Mouse (Mus musculus) megakaryocyte-erythroid progenitor cell, adult 5 weeks (primary cell): ENCODE measurements around the gene Dlx5. TPM values are rescaled to one million over a fixed set of nuclear protein-coding genes. Genes with fewer than 3 reads are reported as not detected.

ENCODE experiments used
- polyA plus RNA-seq: library from polyadenylated mRNA; stranded (reverse); fragments of >175 nt; gene quantifications from 2 replicates; pipeline ENCODE4 v1.2.3, GENCODE M21; 2012

Dlx5 gene
- not detected in 2 replicates for polyA plus RNA-seq

DNA sequence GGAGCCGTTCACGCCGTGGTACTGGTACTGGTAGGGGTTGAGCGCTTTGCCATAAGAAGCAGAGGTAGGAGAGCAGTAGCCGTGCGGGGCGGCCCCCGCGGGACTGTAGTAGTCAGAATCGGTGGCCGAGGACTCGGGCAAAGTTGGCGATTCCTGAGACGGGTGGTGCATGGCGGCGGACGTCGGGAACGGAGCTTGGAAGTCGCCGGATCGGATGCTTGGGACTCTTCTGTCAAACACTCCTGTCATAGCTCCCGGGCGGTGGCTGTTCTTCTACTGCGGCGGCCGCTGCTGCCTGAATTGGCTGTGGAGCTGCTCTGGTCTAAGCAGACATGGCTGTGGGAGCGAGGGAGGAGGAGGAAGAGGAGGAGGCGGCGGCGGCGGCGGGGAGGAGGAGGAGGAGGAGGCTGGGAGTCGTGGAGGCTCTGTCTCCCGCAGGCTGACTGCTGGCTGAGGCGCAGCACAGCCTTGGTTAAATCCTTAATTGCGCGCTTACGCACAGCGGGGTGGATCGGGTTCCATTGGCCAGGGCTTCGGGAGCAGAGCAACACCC, at the start of gene Dlx5:
TSS of gene Dlx5 (minus strand) at position 448 of the 553 bp plus-strand sequence.

DNA sequence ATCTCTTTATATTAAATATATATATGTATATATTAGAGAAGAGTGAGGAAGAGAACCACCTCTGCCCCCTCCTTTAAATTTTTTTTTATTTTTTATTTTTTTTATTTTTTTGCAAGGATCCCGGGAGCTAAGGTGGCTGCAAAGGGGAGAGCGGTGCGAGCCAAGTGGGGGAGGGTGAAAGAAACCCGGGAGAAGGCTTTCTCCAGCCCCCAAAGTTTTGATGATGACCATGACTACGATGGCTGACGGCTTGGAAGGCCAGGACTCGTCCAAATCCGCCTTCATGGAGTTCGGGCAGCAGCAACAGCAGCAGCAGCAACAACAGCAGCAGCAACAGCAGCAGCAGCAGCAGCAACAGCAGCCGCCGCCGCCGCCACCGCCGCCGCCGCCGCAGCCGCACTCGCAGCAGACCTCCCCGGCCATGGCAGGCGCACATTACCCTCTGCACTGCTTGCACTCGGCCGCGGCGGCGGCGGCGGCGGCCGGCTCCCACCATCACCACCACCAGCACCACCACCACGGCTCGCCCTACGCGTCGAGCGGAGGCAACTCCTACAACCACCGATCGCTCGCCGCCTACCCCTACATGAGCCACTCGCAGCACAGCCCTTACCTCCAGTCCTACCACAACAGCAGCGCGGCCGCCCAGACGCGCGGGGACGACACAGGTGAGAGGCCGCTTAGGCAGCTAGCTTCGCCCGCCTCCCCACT, 18.6 kb downstream of the Dlx5 start, which contains the start of gene Dlx6:
TSS of gene Dlx6 (plus strand) at position 175 of the 711 bp plus-strand sequence.

Other genes with a start within 250 kb of the Dlx5 start
- gene Dlx6, start 18.8 kb downstream of the Dlx5 start, polyA plus RNA-seq, result not detected in 2 replicates
- gene Sdhaf3, start 73.9 kb upstream of the Dlx5 start, polyA plus RNA-seq, result 0.31 and 0.99 TPM in 2 replicates